Mouse (Mus musculus) testis, adult 2 months (tissue): Measurements from ENCODE around the gene Impdh2. TPM values are rescaled to one million over a fixed set of nuclear protein-coding genes. Genes with fewer than 3 reads are reported as not detected.

Experiments
- H3K27ac ChIP-seq: fragments of 200-500 bp; 2 replicates; pipeline ENCODE4 v1.5.1; 2012; ENCODE audit warnings: low read depth, low read length; ENCODE audit not compliant: control insufficient read depth, insufficient read depth
- H3K27me3 ChIP-seq: fragments of 200-500 bp; 2 replicates; pipeline ENCODE4 v1.6.1; 2012; ENCODE audit warnings: mild to moderate bottlenecking, low read length, moderate library complexity; ENCODE audit not compliant: control insufficient read depth, insufficient read depth
- H3K36me3 ChIP-seq: fragments of 200-500 bp; 2 replicates; pipeline ENCODE4 v1.6.1; 2012; ENCODE audit warnings: mild to moderate bottlenecking, low read length; ENCODE audit not compliant: control insufficient read depth, insufficient read depth
- H3K4me1 ChIP-seq: fragments of 200-500 bp; 2 replicates; pipeline ENCODE4 v1.6.1; 2012; ENCODE audit warnings: low read length; ENCODE audit not compliant: control insufficient read depth, insufficient read depth
- H3K4me3 ChIP-seq: fragments of 200-500 bp; 2 replicates; pipeline ENCODE4 v1.5.1; 2012; ENCODE audit warnings: low read depth, mild to moderate bottlenecking, low read length, moderate library complexity, mixed read lengths; ENCODE audit not compliant: control insufficient read depth
- CTCF ChIP-seq: fragments of 200-500 bp; IDR thresholded peaks from 2 replicates; pipeline ENCODE4 v1.5.1; 2012; ENCODE audit warnings: low read depth, mild to moderate bottlenecking, inconsistent platforms, low read length, moderate library complexity; ENCODE audit not compliant: control insufficient read depth, insufficient read depth, insufficient replicate concordance
- POLR2A ChIP-seq: fragments of 200-500 bp; IDR thresholded peaks from 2 replicates; pipeline ENCODE4 v1.6.1; 2012; ENCODE audit warnings: low read depth, mild to moderate bottlenecking, inconsistent platforms, low read length, moderate library complexity; ENCODE audit not compliant: control insufficient read depth
- polyA plus RNA-seq: library from polyadenylated mRNA; depleted of rRNA; stranded (reverse); fragments of >200 nt; gene quantifications from 2 replicates; pipeline ENCODE4 v1.2.3, GENCODE M21; 2012

Impdh2 gene
- polyA plus RNA-seq, 1 experiment: 172 TPM

DNA sequence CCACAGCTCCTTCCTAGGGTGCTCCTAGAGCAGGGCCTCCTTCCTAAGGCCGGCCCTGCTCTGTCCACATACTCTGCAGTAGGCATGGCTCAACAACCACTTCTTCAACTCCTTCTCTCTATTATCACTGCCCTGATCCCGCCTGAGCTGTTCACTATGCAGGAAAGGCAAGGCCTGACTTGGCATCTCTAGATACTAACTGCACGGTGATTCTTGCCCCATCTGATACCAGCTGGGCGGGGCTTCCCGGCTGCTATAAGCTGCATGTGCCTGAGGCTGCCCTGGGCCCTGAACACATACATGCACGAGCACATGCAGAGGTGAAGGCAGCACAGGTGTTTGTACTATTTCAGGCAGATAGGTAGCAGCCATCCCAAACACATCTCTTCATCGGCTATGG is 4.0 kb downstream of the Impdh2 start:
- Histone ChIP-seq H3K4me1 (peaks cover 9% of the 10 kb centered on the region), H3K27me3 (no peaks in the 10 kb centered on the region), H3K36me3 (peaks cover 3% of the 10 kb centered on the region), H3K4me3 (peak overlapping the region; percentile 98), H3K27ac (no peak overlapping the region)
- TF ChIP-seq POLR2A (peak; percentile 5; the same call in 1 of the 2 replicates), CTCF (no peak)

DNA sequence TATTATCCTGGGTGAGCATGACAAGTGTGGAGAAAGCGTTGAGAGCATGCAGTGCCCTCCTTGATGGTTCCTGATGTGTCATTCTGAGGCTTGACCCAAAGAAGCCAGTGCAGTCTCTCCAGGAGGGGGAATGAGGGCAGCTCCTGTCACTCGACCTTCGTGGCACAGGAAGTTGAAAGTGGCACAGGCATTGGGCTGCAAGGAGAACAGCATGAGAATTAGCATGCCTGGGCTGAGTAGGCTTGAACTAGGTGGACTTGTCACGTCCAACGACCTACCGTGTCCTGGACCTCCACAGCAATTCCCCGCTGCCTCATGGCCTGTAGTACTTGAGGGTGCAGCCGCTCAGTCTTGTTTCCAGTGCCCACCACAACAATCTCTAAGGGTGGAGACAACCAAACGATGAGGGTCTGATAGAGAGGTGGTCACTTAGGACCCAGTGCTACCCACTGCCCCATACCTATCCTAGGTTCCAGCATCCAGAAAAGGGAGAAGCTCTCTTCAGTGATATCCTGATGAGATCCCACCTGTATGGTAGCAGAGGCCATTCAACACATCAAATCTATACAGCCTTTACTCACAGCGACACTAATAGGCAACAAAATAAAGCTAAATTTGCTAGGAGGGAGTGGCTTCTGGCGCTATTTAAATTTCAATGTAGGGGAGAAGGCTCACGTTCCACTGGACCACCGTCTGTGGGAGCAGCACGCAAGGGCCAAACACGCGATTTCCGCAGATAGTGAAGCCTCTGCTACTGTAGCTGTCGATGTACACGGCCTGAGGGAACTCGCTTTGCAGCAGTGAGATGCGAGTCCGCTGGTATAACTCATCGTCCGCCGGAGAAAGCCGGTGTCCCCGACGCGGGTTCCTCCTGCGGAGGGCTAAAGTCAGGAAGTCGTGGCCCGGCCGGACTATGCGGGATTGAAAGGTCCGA is 6.1 kb downstream of the Impdh2 start:
- H3K4me3 ChIP-seq: peak overlapping the region; percentile 98
- H3K27me3 ChIP-seq: no peaks in the 10 kb centered on the region
- TF ChIP-seq POLR2A (peak; percentile 43; the same call in 1 of the 2 replicates), CTCF (no peak)
- peaks cover 20% of the 10 kb centered on the region for H3K4me1 ChIP-seq
- peak overlapping the region; percentile 95 for H3K27ac ChIP-seq
- H3K36me3 ChIP-seq: peaks cover 2% of the 10 kb centered on the region

GRCm38 (mm10) chr9:108566815-108567776 is 7.0 kb downstream of the Impdh2 start, which contains the start of gene Ndufaf3:
Gene Ndufaf3, minus strand, starts transcription at chr9:108567434.
- peak; percentile 90 for TF ChIP-seq CTCF
- TF ChIP-seq POLR2A: peak; percentile 97
- Histone ChIP-seq H3K4me3 (peak within 1 kb of the TSS; percentile 98), H3K4me1 (peaks cover 20% of the 10 kb centered on the region), H3K36me3 (peaks cover 2% of the 10 kb centered on the region), H3K27ac (peak within 1 kb of the TSS; percentile 95), H3K27me3 (no peaks in the 10 kb centered on the region)

GRCm38 (mm10) chr9:108567931-108568419 is 7.9 kb downstream of the Impdh2 start:
- H3K4me3 ChIP-seq: peak overlapping the region; percentile 98
- H3K27me3 ChIP-seq: no peaks in the 10 kb centered on the region
- peaks cover 2% of the 10 kb centered on the region for H3K36me3 ChIP-seq
- TF ChIP-seq POLR2A: peak; percentile 17; the same call in 1 of the 2 replicates
- no peak for TF ChIP-seq CTCF
- H3K27ac ChIP-seq: peak overlapping the region; percentile 95
- H3K4me1 ChIP-seq: peaks cover 20% of the 10 kb centered on the region

GRCm38 (mm10) chr9:108568511-108568921 is 8.4 kb downstream of the Impdh2 start:
- TF ChIP-seq POLR2A (peak; percentile 30; the same call in 1 of the 2 replicates), CTCF (no peak)
- Histone ChIP-seq H3K36me3 (peaks cover 2% of the 10 kb centered on the region), H3K4me1 (peaks cover 20% of the 10 kb centered on the region), H3K27ac (peak overlapping the region; percentile 95), H3K4me3 (peak overlapping the region; percentile 98), H3K27me3 (no peaks in the 10 kb centered on the region)

DNA sequence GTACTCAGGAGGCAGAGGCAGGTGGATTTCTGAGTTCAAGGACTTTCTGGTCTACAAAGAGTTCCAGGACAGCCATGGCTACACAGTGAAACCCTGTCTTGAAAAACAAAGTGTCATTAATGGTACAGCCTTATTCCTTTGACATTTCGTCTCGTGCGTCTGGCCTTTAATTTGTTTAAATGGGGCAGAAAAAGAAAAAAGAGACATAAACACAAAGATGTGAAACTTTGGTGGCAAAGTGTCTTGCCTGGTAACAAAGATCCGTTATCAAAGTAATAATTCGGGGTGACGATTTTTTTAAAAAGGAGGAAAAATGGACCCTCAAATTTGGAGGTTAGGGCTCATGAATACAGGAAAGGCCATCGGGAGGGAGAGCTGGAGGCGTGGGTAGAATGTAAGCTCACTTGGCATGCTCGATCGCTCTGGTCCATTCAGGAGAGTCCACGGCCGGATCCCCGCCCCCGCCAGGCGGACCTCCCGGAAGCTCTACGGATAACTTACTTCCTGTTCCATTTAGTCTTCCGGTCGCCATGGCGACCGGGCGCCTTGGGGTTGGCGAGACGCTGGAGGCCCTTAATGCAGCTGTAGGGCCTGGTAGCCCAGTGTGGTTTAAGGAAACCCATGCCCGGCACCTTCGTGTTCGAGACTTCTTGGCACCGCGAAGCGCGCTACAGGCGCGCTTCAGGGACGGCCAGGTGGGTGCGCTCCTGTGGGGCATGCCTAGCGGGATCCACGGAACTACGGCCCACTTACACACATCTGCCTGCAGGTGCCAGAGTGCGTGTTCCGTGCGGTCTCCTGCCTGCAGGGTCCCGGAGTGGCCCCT is 9.5 kb downstream of the Impdh2 start, which contains the start of gene Dalrd3:
TSS of gene Dalrd3 (plus strand) at position 506 of the 826 bp plus-strand sequence.
- TF ChIP-seq CTCF (no peak; the same call in 1 of the 2 replicates), POLR2A (peak; percentile 59; the same call in 1 of the 2 replicates)
- Histone ChIP-seq H3K27ac (peak within 1 kb of the TSS; percentile 95), H3K36me3 (no peaks in the 10 kb centered on the region; the same call in none of the 2 replicates), H3K4me3 (peak within 1 kb of the TSS; percentile 98), H3K27me3 (no peaks in the 10 kb centered on the region), H3K4me1 (peaks cover 20% of the 10 kb centered on the region)
